Comparison of ENCODE assay signal across 20 mouse cellular contexts in genomic region chr9:109008081-109008480, GRCm38 (mm10). TPM values are rescaled to one million over a fixed set of nuclear protein-coding genes. Genes with fewer than 3 reads are reported as not detected.
"Had no signal": no experiment of that assay in that cellular context is flagged by ENCODE, and none has a peak within 500 bp of the region (broad histone marks: within the 10 kb centered on the region; RNA-seq: fewer than 3 reads in every experiment).

No protein-coding gene starts in this region.

- H3K9ac ChIP-seq: liver, embryonic 15.5 days; midbrain, embryonic 13.5 days; neural tube, embryonic 12.5 days; stomach, embryonic 15.5 days had no signal

- H3K27ac ChIP-seq: kidney, postnatal 0 days; liver, embryonic 15.5 days; midbrain, embryonic 13.5 days; neural tube, embryonic 12.5 days; stomach, embryonic 15.5 days had no signal

- H3K27me3 ChIP-seq: liver, embryonic 15.5 days; midbrain, embryonic 13.5 days; neural tube, embryonic 12.5 days; stomach, embryonic 15.5 days had no signal

- H3K4me3 ChIP-seq: liver, embryonic 15.5 days; midbrain, embryonic 13.5 days; neural tube, embryonic 12.5 days; stomach, embryonic 15.5 days had no signal

- H3K36me3 ChIP-seq: liver, embryonic 15.5 days; stomach, embryonic 15.5 days had no signal

- H3K4me1 ChIP-seq: midbrain, embryonic 13.5 days; neural tube, embryonic 12.5 days had no signal

- ATAC-seq: lung, postnatal 0 days; midbrain, embryonic 13.5 days had no signal

- H3K4me2 ChIP-seq: liver, embryonic 11.5 days; liver, embryonic 15.5 days; midbrain, embryonic 13.5 days; neural tube, embryonic 12.5 days; stomach, embryonic 15.5 days had no signal

- DNase-seq: kidney, adult 9 months; kidney, postnatal 36 days; layer of hippocampus, adult 9-11 months; layer of hippocampus, postnatal 36 days; left cerebral cortex, postnatal 4 days; lung, adult 2 months; lung, postnatal 36 days; spleen, adult 18-20 months; thymus, adult 2 months; thymus, postnatal 25 days had no signal

- H3K9me3 ChIP-seq: liver, embryonic 15.5 days; midbrain, embryonic 13.5 days; neural tube, embryonic 12.5 days; stomach, embryonic 15.5 days had no signal

RNA-seq across cellular contexts. Expression of gene Ucn2, which starts 22.3 kb away (rescaled TPM):
- total RNA-seq: megakaryocyte progenitor cell, adult 5-6 weeks; monocyte, adult 5-6 weeks; neutrophil, adult 5-6 weeks had no signal
- polyA plus RNA-seq: kidney, postnatal 0 days; liver, embryonic 11.5 days; lung, postnatal 0 days; midbrain, embryonic 13.5 days; neural tube, embryonic 12.5 days had no signal
